Mouse (Mus musculus): ENCODE measurements around the gene Npm1. TPM values are rescaled to one million over a fixed set of nuclear protein-coding genes. Genes with fewer than 3 reads are reported as not detected.

Gene Npm1
- total RNA-seq (2022): 100 to 1,000 TPM; 184 to 220 (median 194) TPM

- DNase-seq (ENCODE audit: low spot score in 2 of 2): peak; percentile 99
Measured at GRCm38 (mm10) chr11:33162998-33163506, at the start of gene Npm1. TSS of gene Npm1 (minus strand) at chr11:33163206.

- DNase-seq (ENCODE audit: low spot score in 2 of 2): no peak
Measured at GRCm38 (mm10) chr11:33207411-33207810, 44.4 kb upstream of the Npm1 start.

- no peak for DNase-seq (ENCODE audit: low spot score in 2 of 2)
Measured at GRCm38 (mm10) chr11:33204966-33205365, 42.0 kb upstream of the Npm1 start.

GRCm38 (mm10) chr11:33204329-33204705, 41.3 kb upstream of the Npm1 start:
- DNase-seq (ENCODE audit: low spot score in 2 of 2): no peak

GRCm38 (mm10) chr11:33203383-33204328, 40.6 kb upstream of the Npm1 start, which contains the start of gene Tlx3:
TSS of gene Tlx3 (minus strand) at chr11:33203589.
- DNase-seq (ENCODE audit: low spot score in 2 of 2): no peak

- no peak for DNase-seq (ENCODE audit: low spot score in 2 of 2)
Measured at GRCm38 (mm10) chr11:33202972-33203371, 40.0 kb upstream of the Npm1 start.

- DNase-seq (ENCODE audit: low spot score in 2 of 2): no peak
Measured at GRCm38 (mm10) chr11:33202296-33202695, 39.3 kb upstream of the Npm1 start.

GRCm38 (mm10) chr11:33201626-33202010, 38.6 kb upstream of the Npm1 start:
- DNase-seq (ENCODE audit: low spot score in 2 of 2): no peak

GRCm38 (mm10) chr11:33200764-33201625, 38.0 kb upstream of the Npm1 start:
- DNase-seq (ENCODE audit: low spot score in 2 of 2): no peak

- no peak for DNase-seq (ENCODE audit: low spot score in 2 of 2)
Measured at GRCm38 (mm10) chr11:33199906-33200763, 37.1 kb upstream of the Npm1 start.

- no peak for DNase-seq (ENCODE audit: low spot score in 2 of 2)
Measured at GRCm38 (mm10) chr11:33199117-33199514, 36.1 kb upstream of the Npm1 start.

- no peak for DNase-seq (ENCODE audit: low spot score in 2 of 2)
Measured at GRCm38 (mm10) chr11:33198351-33199116, 35.5 kb upstream of the Npm1 start.

- no peak for DNase-seq (ENCODE audit: low spot score in 2 of 2)
Measured at GRCm38 (mm10) chr11:33197673-33198072, 34.7 kb upstream of the Npm1 start.

GRCm38 (mm10) chr11:33197133-33197514, 34.1 kb upstream of the Npm1 start:
- no peak for DNase-seq (ENCODE audit: low spot score in 2 of 2)

GRCm38 (mm10) chr11:33196447-33197132, 33.6 kb upstream of the Npm1 start:
- DNase-seq (ENCODE audit: low spot score in 2 of 2): no peak

- no peak for DNase-seq (ENCODE audit: low spot score in 2 of 2)
Measured at GRCm38 (mm10) chr11:33195531-33196446, 32.8 kb upstream of the Npm1 start.

- no peak for DNase-seq (ENCODE audit: low spot score in 2 of 2)
Measured at GRCm38 (mm10) chr11:33195061-33195460, 32.1 kb upstream of the Npm1 start.

- no peak for DNase-seq (ENCODE audit: low spot score in 2 of 2)
Measured at GRCm38 (mm10) chr11:33193695-33194094, 30.7 kb upstream of the Npm1 start.
